ENCODE assay signal across 9 mouse cellular contexts in the genomic region with DNA sequence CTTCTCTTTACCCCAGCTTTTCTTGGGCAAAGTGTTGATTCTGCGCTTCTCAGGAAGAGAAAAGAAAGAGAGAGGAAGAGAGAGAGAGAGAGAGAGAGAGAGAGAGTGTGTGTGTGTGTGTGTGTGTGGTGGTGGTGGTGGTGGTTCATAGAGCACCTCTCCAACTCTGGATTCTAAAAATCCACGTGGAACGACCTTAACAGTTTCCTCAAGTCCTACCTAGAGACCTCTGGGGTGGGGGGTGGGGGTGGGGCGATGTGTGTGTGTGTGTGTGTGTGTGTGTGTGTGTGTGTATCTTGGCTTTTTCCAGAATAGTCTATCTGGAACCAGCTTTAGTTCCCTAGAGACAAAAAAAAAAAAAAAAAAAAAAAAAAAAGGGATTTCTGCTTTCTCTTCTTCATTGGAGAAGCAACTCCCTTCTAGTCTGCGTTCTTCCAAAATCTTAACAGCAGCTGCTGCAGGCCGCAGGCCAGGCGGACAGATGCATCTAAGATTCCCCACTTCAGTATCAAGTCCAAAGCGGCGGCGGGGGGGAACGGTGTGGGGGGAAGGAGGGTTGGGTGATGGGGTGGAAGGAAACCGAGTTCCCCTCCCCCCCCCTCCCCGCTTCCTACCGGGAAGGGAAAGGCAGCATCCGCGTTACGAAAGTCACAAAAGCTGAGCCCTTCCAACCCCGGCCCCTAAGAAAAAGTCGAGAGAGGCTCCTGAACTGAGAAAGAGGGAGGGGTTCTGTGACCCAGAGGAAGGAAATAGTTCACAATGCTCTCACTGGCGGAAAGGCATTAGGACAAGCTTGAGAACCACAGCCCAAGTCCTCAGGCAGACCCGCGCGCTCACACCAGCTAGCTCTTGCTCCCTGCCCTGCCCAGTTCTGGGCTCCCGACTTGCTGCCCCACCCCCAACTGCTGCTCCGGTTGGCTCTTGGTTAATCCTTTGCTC. TPM values are rescaled to one million over a fixed set of nuclear protein-coding genes. Genes with fewer than 3 reads are reported as not detected.
DNase-seq lines count a peak whose midpoint lies in the region; TF ChIP-seq lines count a peak whose summit lies in the region.
"Had no signal": no experiment of that assay in that cellular context is flagged by ENCODE, and none has a peak within 500 bp of the region (broad histone marks: within the 10 kb centered on the region; RNA-seq: fewer than 3 reads in every experiment).

No protein-coding gene starts in this region.

- peak; percentile 33 to 35 for DNase-seq in left cerebral cortex, adult 2 months (ENCODE audit: extremely low spot score in 1 of 2, low spot score in 2 of 2)
- DNase-seq in left cerebral cortex, adult 8-10 months (ENCODE audit: low spot score in 2 of 2) = no peak
- DNase-seq in embryo, embryonic 11.5 days (ENCODE audit: low read depth, low spot score) = peak; percentile 36
- peak; percentile 87 for DNase-seq in heart, adult 8-10 months (ENCODE audit: low spot score)
- peak; percentile 94 for DNase-seq in kidney, adult 2 months
- DNase-seq in lung, adult 18-20 months = peak; percentile 80 to 87
- DNase-seq in ovary, postnatal 10 days (ENCODE audit: low spot score) = peak; percentile 52
- no peak for DNase-seq in c-Kit-positive CD71-positive TER-119-positive erythroid progenitor cells, embryonic 14.5 days (ENCODE audit: low spot score)

- H3K4me3 ChIP-seq in left cerebral cortex, adult 2 months = peak overlapping the region; percentile 69
- H3K4me3 ChIP-seq in kidney, adult 2 months (ENCODE audit: insufficient read depth, low read depth, low read length) = peak overlapping the region; percentile 69

- no peak for TF ChIP-seq CTCF in left cerebral cortex, adult 2 months (IDR thresholded peaks at IDR 0.05)
- no peak for TF ChIP-seq CTCF in kidney, adult 2 months (conservative IDR thresholded peaks at IDR 0.05; ENCODE audit: insufficient read depth, insufficient read length, low read depth, low read length)

- WGBS in kidney, adult 2 months = under 1% methylated on average over 25 of the region's 25 CpGs

- H3K36me3 ChIP-seq in kidney, adult 2 months (ENCODE audit: control insufficient read depth, insufficient read depth, low read length) = peaks cover 2% of the 10 kb centered on the region; the same call in 1 of the 2 replicates
- H3K36me3 ChIP-seq: G1E had no signal

- intact Hi-C loops in left cerebral cortex, adult 2 months (cut with DNase I) = loop anchor here (2.0 kb wide), 1 partner anchor 1591 kb away; no protein-coding TSS in a partner anchor

- TF ChIP-seq POLR2A in kidney, adult 2 months (IDR thresholded peaks at IDR 0.05; ENCODE audit: low read depth, low read length) = peak; percentile 73

- peaks cover 7% of the 10 kb centered on the region; the same call in 1 of the 2 replicates for H3K4me1 ChIP-seq in kidney, adult 2 months (ENCODE audit: control insufficient read depth, insufficient read depth, low read length)

- peak overlapping the region; percentile 78 for H3K27ac ChIP-seq in left cerebral cortex, adult 2 months
- H3K27ac ChIP-seq in kidney, adult 2 months (ENCODE audit: insufficient read depth, low read depth, low read length) = peak overlapping the region; percentile 94

- H3K27me3 ChIP-seq in kidney, adult 2 months (replicated peaks; ENCODE audit: control insufficient read depth, insufficient read depth, low read length) = no peaks in the 10 kb centered on the region

RNA-seq across cellular contexts. Expression of gene Adamts1, which starts 1.0 kb away (rescaled TPM):
- total RNA-seq in left cerebral cortex, adult 2 months (2021) = 10 to 100 TPM; 10.3 to 12.1 TPM
- total RNA-seq in left cerebral cortex, adult 8-10 months (2022) = 10 to 100 TPM in 2 of 4 experiments, 1 to 10 TPM in 2; 8.1 to 15.9 (median 11.2) TPM
- 10 to 100 TPM; 23.1 to 26.8 (median 25.4) TPM for total RNA-seq in heart, adult 8-10 months (2022)
- polyA plus RNA-seq in kidney, adult 2 months (2012; rRNA removed) = 29.3 and 37.6 TPM in 2 replicates
- polyA plus RNA-seq: G1E had no signal

Comparison
In these comparisons a context has a peak if more than half of its experiments do, and no peak if none do; other contexts are left out.
1. DNase-seq: peak in left cerebral cortex, adult 2 months (2 of 2), embryo, embryonic 11.5 days (single experiment), heart, adult 8-10 months (single experiment), kidney, adult 2 months (single experiment), lung, adult 18-20 months (2 of 2) and ovary, postnatal 10 days (single experiment); none in left cerebral cortex, adult 8-10 months (0 of 2) and c-Kit-positive CD71-positive TER-119-positive erythroid progenitor cells, embryonic 14.5 days (single experiment).